Mouse (Mus musculus): ENCODE data around the gene Col12a1. TPM values are rescaled to one million over a fixed set of nuclear protein-coding genes. Genes with fewer than 3 reads are reported as not detected.
"Not testable (repeated sequence)": the region's sequence is repeated elsewhere in the genome, so short reads cannot be mapped to it uniquely, and the experiment has no call there.

Col12a1 gene
- polyA plus RNA-seq, 1 experiment = 17.7 TPM

GRCm38 (mm10) chr9:79686049-79686448 lies 32.6 kb downstream of the Col12a1 start:
- Histone ChIP-seq H3K27me3 (ENCODE audit: control insufficient read depth, insufficient read depth, insufficient read length) (no peaks in the 10 kb centered on the region), H3ac (ENCODE audit: control insufficient read depth, insufficient read length) (no peak overlapping the region), H3K79me2 (ENCODE audit: control insufficient read depth, insufficient read depth) (no peaks in the 10 kb centered on the region), H3K4me3 (no peak overlapping the region), H3K36me3 (ENCODE audit: control insufficient read depth, insufficient read depth) (no peaks in the 10 kb centered on the region), H3K4me2 (ENCODE audit: low read depth) (no peak overlapping the region)
- TF ChIP-seq CEBPB (IDR thresholded peaks at IDR 0.05; ENCODE audit: insufficient read depth, poor library complexity, severe bottlenecking) (no peak), TCF3 (IDR thresholded peaks at IDR 0.05; ENCODE audit: insufficient read length, low read depth) (no peak), E2F4 (IDR thresholded peaks at IDR 0.05; ENCODE audit: insufficient read depth) (no peak), TCF12 (IDR thresholded peaks at IDR 0.05; ENCODE audit: insufficient read depth, poor library complexity, severe bottlenecking) (no peak), SRF (IDR thresholded peaks at IDR 0.05; ENCODE audit: control insufficient read depth, insufficient read length, low read depth) (no peak), USF1 (IDR thresholded peaks at IDR 0.05; ENCODE audit: low read depth) (no peak), MYOG (IDR thresholded peaks at IDR 0.05; ENCODE audit: control insufficient read depth in 1 of 3, insufficient read depth in 1 of 3, insufficient read length in 2 of 3, low read depth in 2 of 3) (no peak), POLR2A (IDR thresholded peaks at IDR 0.05; ENCODE audit: insufficient read length, low read depth) (no peak), REST (IDR thresholded peaks at IDR 0.05; ENCODE audit: insufficient read depth, insufficient read length) (no peak), POLR2AphosphoS2 (IDR thresholded peaks at IDR 0.05; ENCODE audit: insufficient read length, low read depth) (no peak), MAX (IDR thresholded peaks at IDR 0.05; ENCODE audit: low read depth) (no peak), MYOD1 (IDR thresholded peaks at IDR 0.05; ENCODE audit: control insufficient read depth in 1 of 3, insufficient read length in 2 of 3, low read depth in 2 of 3) (no peak)

GRCm38 (mm10) chr9:79680453-79681240 lies 38.0 kb downstream of the Col12a1 start:
- Histone ChIP-seq H3ac (ENCODE audit: control insufficient read depth, insufficient read length) (no peak overlapping the region), H3K4me3 (no peak overlapping the region), H3K36me3 (ENCODE audit: control insufficient read depth, insufficient read depth) (peaks cover 8% of the 10 kb centered on the region), H3K79me2 (ENCODE audit: control insufficient read depth, insufficient read depth) (no peaks in the 10 kb centered on the region), H3K27me3 (ENCODE audit: control insufficient read depth, insufficient read depth, insufficient read length) (no peaks in the 10 kb centered on the region), H3K4me2 (ENCODE audit: low read depth) (peak overlapping the region; percentile 46)
- peak in 1 of 3 experiments; percentile 20 for TF ChIP-seq MYOD1 (IDR thresholded peaks at IDR 0.05; ENCODE audit: control insufficient read depth in 1 of 3, insufficient read length in 2 of 3, low read depth in 2 of 3)
- peak in 2 of 3 experiments; percentile 4 to 55 for TF ChIP-seq MYOG (IDR thresholded peaks at IDR 0.05; ENCODE audit: control insufficient read depth in 1 of 3, insufficient read depth in 1 of 3, insufficient read length in 2 of 3, low read depth in 2 of 3)
- TF ChIP-seq REST (IDR thresholded peaks at IDR 0.05; ENCODE audit: insufficient read depth, insufficient read length) = no peak

- H3K4me2 ChIP-seq (ENCODE audit: low read depth); H3K4me3 ChIP-seq; H3ac ChIP-seq (ENCODE audit: control insufficient read depth, insufficient read length); H3K36me3 ChIP-seq (ENCODE audit: control insufficient read depth, insufficient read depth); H3K27me3 ChIP-seq (ENCODE audit: control insufficient read depth, insufficient read depth, insufficient read length); H3K79me2 ChIP-seq (ENCODE audit: control insufficient read depth, insufficient read depth): not testable (repeated sequence)
These were observed 49.8 kb downstream of the Col12a1 start for GRCm38 (mm10) chr9:79668806-79669205.

- Histone ChIP-seq H3K27me3 (ENCODE audit: control insufficient read depth, insufficient read depth, insufficient read length) (no peaks in the 10 kb centered on the region), H3K4me2 (ENCODE audit: low read depth) (no peak overlapping the region), H3K36me3 (ENCODE audit: control insufficient read depth, insufficient read depth) (no peaks in the 10 kb centered on the region), H3ac (ENCODE audit: control insufficient read depth, insufficient read length) (no peak overlapping the region), H3K4me3 (no peak overlapping the region), H3K79me2 (ENCODE audit: control insufficient read depth, insufficient read depth) (no peaks in the 10 kb centered on the region)
- no peak for TF ChIP-seq USF1 (IDR thresholded peaks at IDR 0.05; ENCODE audit: low read depth)
These were observed 65.1 kb downstream of the Col12a1 start for GRCm38 (mm10) chr9:79653327-79654150.

- TF ChIP-seq POLR2AphosphoS2 (IDR thresholded peaks at IDR 0.05; ENCODE audit: insufficient read length, low read depth) = no peak
- no peak for TF ChIP-seq MYOD1 (IDR thresholded peaks at IDR 0.05; ENCODE audit: control insufficient read depth in 1 of 3, insufficient read length in 2 of 3, low read depth in 2 of 3)
- TF ChIP-seq CEBPB (IDR thresholded peaks at IDR 0.05; ENCODE audit: insufficient read depth, poor library complexity, severe bottlenecking) = no peak
- TF ChIP-seq TCF12 (IDR thresholded peaks at IDR 0.05; ENCODE audit: insufficient read depth, poor library complexity, severe bottlenecking) = no peak
- no peak for TF ChIP-seq MYOG (IDR thresholded peaks at IDR 0.05; ENCODE audit: control insufficient read depth in 1 of 3, insufficient read depth in 1 of 3, insufficient read length in 2 of 3, low read depth in 2 of 3)
- no peak for TF ChIP-seq E2F4 (IDR thresholded peaks at IDR 0.05; ENCODE audit: insufficient read depth)
- no peak for TF ChIP-seq REST (IDR thresholded peaks at IDR 0.05; ENCODE audit: insufficient read depth, insufficient read length)
- TF ChIP-seq POLR2A (IDR thresholded peaks at IDR 0.05; ENCODE audit: insufficient read length, low read depth) = no peak
- TF ChIP-seq SRF (IDR thresholded peaks at IDR 0.05; ENCODE audit: control insufficient read depth, insufficient read length, low read depth) = no peak
- no peak for TF ChIP-seq USF1 (IDR thresholded peaks at IDR 0.05; ENCODE audit: low read depth)
- no peak for TF ChIP-seq MAX (IDR thresholded peaks at IDR 0.05; ENCODE audit: low read depth)
- TF ChIP-seq TCF3 (IDR thresholded peaks at IDR 0.05; ENCODE audit: insufficient read length, low read depth) = no peak
- no peak overlapping the region for H3ac ChIP-seq (ENCODE audit: control insufficient read depth, insufficient read length)
- no peak overlapping the region for H3K4me2 ChIP-seq (ENCODE audit: low read depth)
- no peaks in the 10 kb centered on the region for H3K27me3 ChIP-seq (ENCODE audit: control insufficient read depth, insufficient read depth, insufficient read length)
- no peak overlapping the region for H3K4me3 ChIP-seq
- no peaks in the 10 kb centered on the region for H3K36me3 ChIP-seq (ENCODE audit: control insufficient read depth, insufficient read depth)
- no peaks in the 10 kb centered on the region for H3K79me2 ChIP-seq (ENCODE audit: control insufficient read depth, insufficient read depth)
These were observed 70.0 kb downstream of the Col12a1 start for GRCm38 (mm10) chr9:79648587-79648986.
